Mouse (Mus musculus): ENCODE results near the gene Sh3rf3.

Gene Sh3rf3

GRCm38 (mm10) chr10:58813081-58813800 lies at the start of gene Sh3rf3:
TSS of gene Sh3rf3 (plus strand) at chr10:58813359.
- no peak for DNase-seq (ENCODE audit: low spot score)

GRCm38 (mm10) chr10:58788486-58789274 lies 24.5 kb upstream of the Sh3rf3 start:
- DNase-seq (ENCODE audit: low spot score) = no peak

GRCm38 (mm10) chr10:58797555-58797954 lies 15.6 kb upstream of the Sh3rf3 start:
- DNase-seq (ENCODE audit: low spot score) = no peak

- DNase-seq (ENCODE audit: low spot score) = no peak
Measured at GRCm38 (mm10) chr10:58798156-58798555, 15.0 kb upstream of the Sh3rf3 start.

- no peak for DNase-seq (ENCODE audit: low spot score)
Measured at GRCm38 (mm10) chr10:58800996-58801433, 12.1 kb upstream of the Sh3rf3 start.

GRCm38 (mm10) chr10:58802391-58802790 lies 10.8 kb upstream of the Sh3rf3 start:
- no peak for DNase-seq (ENCODE audit: low spot score)

GRCm38 (mm10) chr10:58807956-58808355 lies 5.2 kb upstream of the Sh3rf3 start:
- DNase-seq (ENCODE audit: low spot score) = no peak

GRCm38 (mm10) chr10:58810181-58810580 lies 3.0 kb upstream of the Sh3rf3 start:
- DNase-seq (ENCODE audit: low spot score) = no peak

GRCm38 (mm10) chr10:58812210-58813080 lies 714 bp upstream of the Sh3rf3 start:
- no peak for DNase-seq (ENCODE audit: low spot score)

GRCm38 (mm10) chr10:58813801-58814191 lies 637 bp downstream of the Sh3rf3 start:
- DNase-seq (ENCODE audit: low spot score) = no peak

GRCm38 (mm10) chr10:58814486-58814885 lies 1.3 kb downstream of the Sh3rf3 start:
- DNase-seq (ENCODE audit: low spot score) = no peak

- DNase-seq (ENCODE audit: low spot score) = no peak
Measured at GRCm38 (mm10) chr10:58824016-58824568, 10.9 kb downstream of the Sh3rf3 start.

GRCm38 (mm10) chr10:58829251-58830111 lies 16.3 kb downstream of the Sh3rf3 start:
- no peak for DNase-seq (ENCODE audit: low spot score)

GRCm38 (mm10) chr10:58833146-58833545 lies 20.0 kb downstream of the Sh3rf3 start:
- DNase-seq (ENCODE audit: low spot score) = no peak

- no peak for DNase-seq (ENCODE audit: low spot score)
Measured at GRCm38 (mm10) chr10:58833741-58834178, 20.6 kb downstream of the Sh3rf3 start.

GRCm38 (mm10) chr10:58836391-58836790 lies 23.2 kb downstream of the Sh3rf3 start:
- no peak for DNase-seq (ENCODE audit: low spot score)

GRCm38 (mm10) chr10:58837504-58837903 lies 24.3 kb downstream of the Sh3rf3 start:
- DNase-seq (ENCODE audit: low spot score) = no peak

GRCm38 (mm10) chr10:58841945-58842344 lies 28.8 kb downstream of the Sh3rf3 start:
- DNase-seq (ENCODE audit: low spot score) = no peak

GRCm38 (mm10) chr10:58843100-58843499 lies 29.9 kb downstream of the Sh3rf3 start:
- no peak for DNase-seq (ENCODE audit: low spot score)

- DNase-seq (ENCODE audit: low spot score) = no peak
Measured at GRCm38 (mm10) chr10:58848127-58848526, 35.0 kb downstream of the Sh3rf3 start.

GRCm38 (mm10) chr10:58848536-58848935 lies 35.4 kb downstream of the Sh3rf3 start:
- no peak for DNase-seq (ENCODE audit: low spot score)

Measured in spleen, adult 12 weeks (tissue).